27 mouse cellular contexts compared by ENCODE assay signal in genomic region chr5:143410841-143411395, GRCm38 (mm10). TPM values are rescaled to one million over a fixed set of nuclear protein-coding genes. Genes with fewer than 3 reads are reported as not detected.
DNase-seq lines count a peak whose midpoint lies in the region; ATAC-seq and TF ChIP-seq lines count a peak whose summit lies in the region.
"Had no signal": no experiment of that assay in that cellular context is flagged by ENCODE, and none has a peak within 500 bp of the region (broad histone marks: within the 10 kb centered on the region; RNA-seq: fewer than 3 reads in every experiment).

No protein-coding gene starts in this region.

- intact Hi-C loops in left cerebral cortex, adult 2 months (cut with DNase I): no loop called here
- intact Hi-C loops in left cerebral cortex, postnatal 10 days (cut with DNase I): no loop called here
- intact Hi-C loops in left cerebral cortex, postnatal 36 days (cut with DNase I): no loop called here

- no peaks in the 10 kb centered on the region for H3K27me3 ChIP-seq in neural tube, embryonic 12.5 days (replicated peaks)
- H3K27me3 ChIP-seq: embryonic facial prominence, embryonic 13.5 days; heart, embryonic 12.5 days; hindbrain, embryonic 15.5 days; intestine, embryonic 15.5 days; midbrain, embryonic 15.5 days had no signal

- peaks cover 44% of the 10 kb centered on the region for H3K36me3 ChIP-seq in neural tube, embryonic 12.5 days

- H3K4me3 ChIP-seq in left cerebral cortex, adult 2 months: no peak overlapping the region
- no peak overlapping the region for H3K4me3 ChIP-seq in neural tube, embryonic 12.5 days
- H3K4me3 ChIP-seq: embryonic facial prominence, embryonic 13.5 days; heart, embryonic 12.5 days; hindbrain, embryonic 15.5 days; intestine, embryonic 15.5 days; midbrain, embryonic 15.5 days; myocyte had no signal

- ATAC-seq in neural tube, embryonic 12.5 days (ENCODE audit: low FRiP score, low read depth): no peak
- ATAC-seq: activated CD4-positive, CD25-positive, alpha-beta regulatory T cell, adult 4 months; CD4-positive, CD25-positive, alpha-beta regulatory T cell, adult 4 months; forebrain, embryonic 14.5 days; intestine, embryonic 15.5 days; midbrain, embryonic 15.5 days had no signal

- H3K9ac ChIP-seq in neural tube, embryonic 12.5 days: 0 out of 2 replicates have a peak overlapping the region, but pooled peaks have one; percentile 29
- H3K9ac ChIP-seq: embryonic facial prominence, embryonic 13.5 days; hindbrain, embryonic 15.5 days; intestine, embryonic 15.5 days; midbrain, embryonic 15.5 days had no signal

- peak overlapping the region; percentile 56 for H3K27ac ChIP-seq in left cerebral cortex, adult 2 months
- no peak overlapping the region for H3K27ac ChIP-seq in neural tube, embryonic 12.5 days
- H3K27ac ChIP-seq: embryonic facial prominence, embryonic 13.5 days; hindbrain, embryonic 15.5 days; intestine, embryonic 15.5 days; midbrain, embryonic 15.5 days had no signal

- H3K4me2 ChIP-seq in neural tube, embryonic 12.5 days (replicated peaks): no peak overlapping the region
- H3K4me2 ChIP-seq: embryonic facial prominence, embryonic 13.5 days; heart, embryonic 12.5 days; hindbrain, embryonic 15.5 days; intestine, embryonic 15.5 days; midbrain, embryonic 15.5 days had no signal

- TF ChIP-seq CTCF in left cerebral cortex, adult 2 months (IDR thresholded peaks at IDR 0.05): no peak

- peak; percentile 15 to 44 for DNase-seq in frontal cortex, adult 2 months (ENCODE audit: extremely low spot score in 1 of 2, low spot score in 1 of 2)
- DNase-seq in frontal cortex, postnatal 25 days (ENCODE audit: low spot score in 2 of 2): no peak
- DNase-seq in left cerebral cortex, adult 2 months (ENCODE audit: extremely low spot score in 1 of 2, low spot score in 2 of 2): peak in 1 of 2 experiments; percentile 23
- DNase-seq in left cerebral cortex, postnatal 10 days (ENCODE audit: extremely low spot score in 1 of 2, low spot score in 2 of 2): no peak
- DNase-seq in neural tube, embryonic 10.5 days (ENCODE audit: extremely low spot score, low spot score): no peak
- DNase-seq in left cerebral cortex, postnatal 36 days (ENCODE audit: low spot score in 2 of 2): peak; percentile 30
- DNase-seq in urinary bladder, postnatal 4 days (ENCODE audit: low spot score in 2 of 2): no peak
- DNase-seq: adrenal gland, postnatal 14 days; cerebellum, adult 11-12 months; cerebellum, postnatal 14 days; heart, adult 11 months; heart, postnatal 14 days; layer of hippocampus, postnatal 36 days had no signal

- H3K4me1 ChIP-seq in neural tube, embryonic 12.5 days: no peaks in the 10 kb centered on the region
- H3K4me1 ChIP-seq: intestine, embryonic 15.5 days had no signal

- 92% methylated on average over 4 of the region's 4 CpGs for WGBS in neural tube, embryonic 12.5 days

- H3K9me3 ChIP-seq in neural tube, embryonic 12.5 days: no peaks in the 10 kb centered on the region
- H3K9me3 ChIP-seq: embryonic facial prominence, embryonic 13.5 days; heart, embryonic 12.5 days; hindbrain, embryonic 15.5 days; intestine, embryonic 15.5 days; midbrain, embryonic 15.5 days had no signal

RNA-seq across cellular contexts. Expression of gene Kdelr2, which starts 7.3 kb away (rescaled TPM):
- 28.1 and 30.1 TPM in 2 replicates for polyA plus RNA-seq in frontal cortex, adult 2 months (2012; rRNA removed)
- total RNA-seq in left cerebral cortex, adult 2 months (2021): 10 to 100 TPM; 33.3 to 33.4 TPM
- total RNA-seq in left cerebral cortex, postnatal 10 days (2021): 10 to 100 TPM; 47.2 to 47.9 TPM
- polyA plus RNA-seq in neural tube, embryonic 12.5 days (2016; fragmentation: Nextera tagmentation; extraction: Ambion mirVana): 164 and 183 TPM in 2 replicates
- 10 to 100 TPM; 32.5 to 37.7 TPM for total RNA-seq in left cerebral cortex, postnatal 36 days (2021)

RNA-seq across cellular contexts. Expression of gene Daglb, which starts 53.5 kb away (rescaled TPM):
- polyA plus RNA-seq in frontal cortex, adult 2 months (2012; rRNA removed): 24.8 and 25.0 TPM in 2 replicates
- total RNA-seq in left cerebral cortex, adult 2 months (2021): 10 to 100 TPM; 32.5 to 36.1 TPM
- total RNA-seq in left cerebral cortex, postnatal 10 days (2021): 10 to 100 TPM; 20.2 to 21.8 TPM
- polyA plus RNA-seq in neural tube, embryonic 12.5 days (2016; fragmentation: Nextera tagmentation; extraction: Ambion mirVana): 14.8 and 16.3 TPM in 2 replicates
- total RNA-seq in left cerebral cortex, postnatal 36 days (2021): 10 to 100 TPM; 32.6 to 33.7 TPM

RNA-seq across cellular contexts. Expression of gene Grid2ip, which starts 53.8 kb away (rescaled TPM):
- polyA plus RNA-seq in frontal cortex, adult 2 months (2012; rRNA removed): 6.2 and 7.5 TPM in 2 replicates
- total RNA-seq in left cerebral cortex, adult 2 months (2021): 1 to 10 TPM; 2.2 to 2.7 TPM
- total RNA-seq in left cerebral cortex, postnatal 10 days (2021): 1 to 10 TPM; 2.0 TPM
- 0.19 and 0.37 TPM in 2 replicates for polyA plus RNA-seq in neural tube, embryonic 12.5 days (2016; fragmentation: Nextera tagmentation; extraction: Ambion mirVana)
- total RNA-seq in left cerebral cortex, postnatal 36 days (2021): 1 to 10 TPM; 1.5 to 2.7 TPM
- total RNA-seq: gastrocnemius, adult 8-10 months; megakaryocyte, adult 5-6 weeks; neutrophil, adult 5-6 weeks had no signal
- polyA plus RNA-seq: activated CD4-positive, CD25-positive, alpha-beta regulatory T cell, adult 4 months; CD4-positive, CD25-positive, alpha-beta regulatory T cell, adult 4 months; myocyte; thymus, postnatal 0 days had no signal

Comparison
In these comparisons a context has a peak if more than half of its experiments do, and no peak if none do; other contexts are left out.
1. DNase-seq: peak in frontal cortex, adult 2 months (2 of 2) and left cerebral cortex, postnatal 36 days (2 of 2); none in frontal cortex, postnatal 25 days (0 of 2), left cerebral cortex, postnatal 10 days (0 of 2), neural tube, embryonic 10.5 days (single experiment) and urinary bladder, postnatal 4 days (0 of 2).